Mouse (Mus musculus) lung, adult 2 months (tissue): ENCODE data around the gene Trpm2. TPM values are rescaled to one million over a fixed set of nuclear protein-coding genes. Genes with fewer than 3 reads are reported as not detected.

Experiments used
- DNase-seq: peaks from one replicate; pipeline ENCODE4 v3.0.0; 2022
- H3K4me1 ChIP-seq: fragments of 200-500 bp; 2 replicates; pipeline ENCODE4 v1.6.1; 2011; ENCODE audit warnings: low read length; ENCODE audit not compliant: control insufficient read depth, insufficient read depth
- H3K4me3 ChIP-seq: fragments of 200-500 bp; replicated peaks from 2 replicates; pipeline ENCODE3; 2011; ENCODE audit warnings: low read depth, mild to moderate bottlenecking, control low read depth, low read length; ENCODE audit errors: extremely low read depth
- CTCF ChIP-seq: fragments of 200-500 bp; IDR thresholded peaks from 2 replicates; pipeline ENCODE4 v1.5.1; 2011; ENCODE audit warnings: mild to moderate bottlenecking, low read length, control low read depth; ENCODE audit not compliant: insufficient read depth
- POLR2A ChIP-seq: fragments of 200-500 bp; IDR thresholded peaks from 2 replicates; pipeline ENCODE4 v1.6.1; 2011; ENCODE audit warnings: low read depth, mild to moderate bottlenecking, control low read depth, low read length, borderline replicate concordance; ENCODE audit errors: extremely low read depth
- WGBS: fragments of 180-500 bp; shearing (Covaris S2); methylation state at CpG from one replicate; pipeline ENCODE4 v1.1.7; 2018; 5-methylcytosine and 5-hydroxymethylcytosine counted together
- polyA plus RNA-seq: library from polyadenylated mRNA; depleted of rRNA; stranded (reverse); fragments of >200 nt; gene quantifications from 2 replicates; pipeline ENCODE4 v1.2.3, GENCODE M21; 2012

Trpm2 gene
- polyA plus RNA-seq, 1 experiment = 3.9 TPM

DNA sequence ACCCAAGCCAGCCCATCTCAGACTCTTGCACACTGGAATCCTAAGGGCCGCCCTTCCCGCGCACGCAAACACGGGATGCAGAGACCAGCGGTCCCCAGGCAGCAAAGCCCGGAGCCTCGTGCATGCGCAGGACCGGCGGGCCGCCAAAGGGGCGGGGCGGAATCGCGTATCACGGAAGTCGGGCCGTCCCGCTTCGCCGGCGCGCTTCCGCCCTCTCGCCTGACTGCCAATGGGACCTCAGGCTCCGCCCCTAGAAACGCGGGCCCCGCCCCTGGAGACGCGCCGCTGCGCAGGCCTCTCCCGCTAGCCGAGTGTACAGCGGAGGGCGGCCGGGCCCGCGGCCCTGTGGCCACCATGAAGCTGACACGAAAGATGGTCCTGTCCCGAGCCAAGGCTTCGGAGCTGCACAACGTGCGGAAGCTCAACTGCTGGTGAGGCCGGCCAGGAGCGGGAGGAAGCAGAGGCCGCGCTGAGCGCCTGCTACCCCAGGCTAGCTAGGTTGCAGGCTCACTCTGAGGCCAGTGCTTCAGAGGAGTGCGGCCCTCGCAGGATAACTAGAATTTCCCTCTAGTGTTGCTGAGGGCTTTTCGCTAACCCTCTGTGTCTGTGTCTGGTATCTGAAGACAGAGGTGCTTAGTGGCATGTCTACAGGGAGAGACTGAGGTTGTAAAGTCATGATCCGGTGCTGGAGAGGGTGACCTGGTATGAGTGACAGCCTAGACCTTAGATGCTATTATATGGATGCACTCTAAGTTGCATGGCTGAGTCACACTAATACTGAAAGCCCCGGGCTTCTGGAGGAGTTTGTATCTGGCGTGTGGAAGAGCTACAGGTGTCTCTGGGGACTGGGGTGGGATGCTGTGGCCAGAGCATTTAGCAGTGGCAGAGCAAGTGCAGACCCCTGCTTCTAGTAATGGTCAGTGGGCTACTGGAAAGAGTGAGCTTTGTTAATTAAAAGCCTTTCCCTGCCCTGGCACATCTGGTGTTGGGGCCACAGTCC, 8.3 kb upstream of the Trpm2 start, which contains the start of gene 1810043G02Rik:
1810043G02Rik (plus strand) TSS at position 174 of the 1,000 bp plus-strand sequence.
- WGBS = 2% methylated on average over 57 of the region's 57 CpGs
- peak; percentile 100 for DNase-seq
- Histone ChIP-seq H3K4me3 (peak within 1 kb of the TSS; percentile 89), H3K4me1 (peaks cover 5% of the 10 kb centered on the region; the same call in 1 of the 2 replicates)
- no peak for TF ChIP-seq POLR2A
- no peak for TF ChIP-seq CTCF

DNA sequence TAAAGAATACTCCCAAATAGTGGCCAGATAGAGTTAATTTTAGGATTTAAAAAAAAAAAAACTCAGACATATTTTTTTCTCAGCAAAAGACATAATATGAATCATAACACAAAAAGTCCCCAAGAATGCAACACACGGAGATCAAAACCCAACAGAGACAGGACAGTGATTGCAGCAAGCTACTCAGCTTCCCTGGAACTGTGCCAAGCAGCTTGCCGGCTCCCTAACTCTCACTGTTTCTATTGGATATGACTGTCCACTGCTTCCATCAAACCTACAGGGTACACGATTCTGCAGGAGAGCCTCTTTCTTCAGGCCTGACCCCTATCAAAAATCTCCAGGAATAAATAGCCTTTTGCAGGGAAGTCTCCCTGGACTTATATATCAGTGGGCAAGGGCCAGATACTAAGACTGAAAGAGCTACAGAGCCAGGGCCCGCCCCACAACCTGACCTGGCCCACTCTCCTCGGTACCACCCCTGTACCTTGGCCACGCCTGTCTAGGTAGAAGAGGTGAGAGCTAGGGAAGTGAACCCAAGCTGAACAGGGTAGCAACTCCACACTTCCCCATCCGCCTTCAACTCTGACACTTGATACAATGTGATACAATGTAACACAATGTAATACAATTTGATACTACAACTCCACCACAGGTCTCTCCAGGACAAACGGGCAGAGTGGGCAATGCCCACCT, 6.2 kb upstream of the Trpm2 start:
- Histone ChIP-seq H3K4me1 (peaks cover 5% of the 10 kb centered on the region; the same call in 1 of the 2 replicates), H3K4me3 (no peak overlapping the region)
- 61% methylated on average over 8 of the region's 8 CpGs for WGBS
- TF ChIP-seq POLR2A (no peak), CTCF (no peak)
- no peak for DNase-seq

DNA sequence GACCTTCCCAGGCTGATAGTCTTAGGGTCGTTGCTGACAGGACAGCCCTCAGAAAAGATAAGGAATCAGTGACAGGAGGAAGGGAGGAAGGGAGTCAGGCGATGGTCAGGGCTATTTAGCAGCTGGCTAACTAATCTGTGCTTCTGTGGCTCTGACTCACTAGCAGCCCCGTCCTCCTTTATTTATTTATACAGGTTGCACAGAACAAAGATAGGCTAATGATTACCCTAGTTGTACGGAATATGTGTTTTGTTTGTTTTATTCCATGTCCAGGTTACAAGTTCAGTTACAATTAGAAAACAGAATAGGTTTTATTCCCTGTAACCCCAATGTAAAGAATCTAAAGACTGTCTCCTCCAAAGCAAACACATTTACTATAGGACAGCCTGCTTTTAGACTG, 5.3 kb upstream of the Trpm2 start:
- TF ChIP-seq POLR2A (no peak), CTCF (no peak)
- Histone ChIP-seq H3K4me1 (peaks cover 5% of the 10 kb centered on the region; the same call in 1 of the 2 replicates), H3K4me3 (no peak overlapping the region)
- WGBS = 10% methylated on average over 4 of the region's 4 CpGs
- no peak for DNase-seq

- DNase-seq = no peak
- Histone ChIP-seq H3K4me3 (no peak overlapping the region), H3K4me1 (peaks cover 5% of the 10 kb centered on the region; the same call in 1 of the 2 replicates)
- WGBS = 59% methylated on average over 5 of the region's 5 CpGs
- no peak for TF ChIP-seq POLR2A
- no peak for TF ChIP-seq CTCF
Observed at GRCm38 (mm10) chr10:77974811-77975210, 4.4 kb upstream of the Trpm2 start.

DNA sequence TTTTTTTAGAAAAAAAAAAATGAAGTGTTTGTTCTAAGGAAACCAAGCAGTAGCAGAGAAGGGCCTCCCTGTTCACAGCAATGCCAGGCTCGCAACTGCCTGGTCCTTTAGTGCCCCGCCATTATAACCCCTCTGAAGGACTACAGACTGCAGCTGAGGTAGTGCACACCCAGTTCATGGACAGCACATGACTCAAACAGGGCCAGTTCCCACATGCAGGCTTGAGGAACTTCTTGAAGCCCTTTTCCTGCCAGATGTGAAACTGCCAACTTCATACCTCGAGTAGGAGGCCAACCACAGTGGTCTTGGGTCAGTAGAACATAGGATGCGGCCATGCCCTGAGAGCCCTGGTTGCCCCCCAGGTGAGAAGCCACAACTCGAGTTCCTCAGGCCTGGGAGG, 4.0 kb upstream of the Trpm2 start:
- Histone ChIP-seq H3K4me3 (no peak overlapping the region), H3K4me1 (peaks cover 5% of the 10 kb centered on the region; the same call in 1 of the 2 replicates)
- DNase-seq = no peak
- 56% methylated on average over 5 of the region's 5 CpGs for WGBS
- TF ChIP-seq CTCF (no peak), POLR2A (no peak)

GRCm38 (mm10) chr10:77971709-77972553, 1.6 kb upstream of the Trpm2 start:
- no peak for DNase-seq
- Histone ChIP-seq H3K4me1 (no peaks in the 10 kb centered on the region), H3K4me3 (no peak overlapping the region)
- WGBS = 57% methylated on average over 17 of the region's 17 CpGs
- no peak for TF ChIP-seq CTCF
- TF ChIP-seq POLR2A = no peak

GRCm38 (mm10) chr10:77971191-77971590, 828 bp upstream of the Trpm2 start:
- DNase-seq = no peak
- 79% methylated on average over 10 of the region's 10 CpGs for WGBS
- Histone ChIP-seq H3K4me1 (no peaks in the 10 kb centered on the region), H3K4me3 (no peak overlapping the region)
- TF ChIP-seq CTCF (no peak), POLR2A (no peak)

GRCm38 (mm10) chr10:77969973-77970325, 414 bp downstream of the Trpm2 start:
- no peak for DNase-seq
- TF ChIP-seq CTCF (no peak), POLR2A (no peak)
- no peaks in the 10 kb centered on the region for H3K4me1 ChIP-seq
- 11% methylated on average over 8 of the region's 8 CpGs for WGBS
- no peak overlapping the region for H3K4me3 ChIP-seq
